Mouse (Mus musculus) erythroblast, embryonic 14.5 days (primary cell): ENCODE results near the gene Pdzd8.

Source experiments
- GATA1 ChIP-seq: IDR thresholded peaks from 2 replicates; pipeline ENCODE4 v1.6.1; 2012; ENCODE audit warnings: low read length, inconsistent platforms, mixed read lengths
- TAL1 ChIP-seq: IDR thresholded peaks from 3 replicates; pipeline ENCODE4 v1.6.1; 2012; ENCODE audit warnings: low read length, inconsistent platforms, mixed read lengths

DNA sequence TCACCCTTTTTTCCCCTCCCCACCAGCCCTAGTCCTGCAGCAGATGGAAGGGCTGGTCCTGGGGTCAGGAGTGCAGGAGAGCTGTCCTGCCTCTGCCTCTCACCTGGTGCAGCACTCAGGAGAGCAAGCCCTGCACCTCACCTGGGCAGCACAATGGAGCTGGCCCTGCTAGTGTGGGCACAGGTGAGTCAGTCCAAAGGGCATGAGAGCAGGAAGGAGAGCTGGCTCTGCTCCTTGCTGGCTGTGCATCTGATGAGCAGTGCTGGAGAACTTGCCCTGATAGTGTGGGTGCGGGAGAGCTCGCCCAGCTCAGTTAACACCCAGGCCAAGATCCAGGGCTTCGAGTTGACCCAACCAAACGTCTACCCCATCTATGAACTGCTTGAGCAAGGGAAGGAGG is 22.3 kb upstream of the Pdzd8 start:
- no peak for TF ChIP-seq GATA1
- TF ChIP-seq TAL1: no peak
